In genomic region chr2:136744683-136745326, GRCm38 (mm10) we compare ENCODE assay signal across 14 mouse cellular contexts. TPM values are rescaled to one million over a fixed set of nuclear protein-coding genes. Genes with fewer than 3 reads are reported as not detected.
A peak's percentile ranks its signal among the peaks of the same experiment; 100 is the strongest.
DNase-seq lines count a peak whose midpoint lies in the region; ATAC-seq and TF ChIP-seq lines count a peak whose summit lies in the region.
"Had no signal": no experiment of that assay in that cellular context is flagged by ENCODE, and none has a peak within 500 bp of the region (broad histone marks: within the 10 kb centered on the region; RNA-seq: fewer than 3 reads in every experiment).

No protein-coding gene starts in this region.

- H3K36me3 ChIP-seq in forebrain, embryonic 12.5 days (replicated peaks), result no peaks in the 10 kb centered on the region
- no peaks in the 10 kb centered on the region for H3K36me3 ChIP-seq in intestine, embryonic 15.5 days
- no peaks in the 10 kb centered on the region for H3K36me3 ChIP-seq in lung, postnatal 0 days (ENCODE audit: insufficient read depth, low read length)

- no peaks in the 10 kb centered on the region for H3K27me3 ChIP-seq in forebrain, embryonic 12.5 days
- no peaks in the 10 kb centered on the region for H3K27me3 ChIP-seq in intestine, embryonic 15.5 days (replicated peaks)
- H3K27me3 ChIP-seq in lung, postnatal 0 days (replicated peaks; ENCODE audit: insufficient read depth, low read length), result no peaks in the 10 kb centered on the region

- H3K4me3 ChIP-seq in forebrain, embryonic 12.5 days (replicated peaks), result no peak overlapping the region
- no peak overlapping the region for H3K4me3 ChIP-seq in intestine, embryonic 15.5 days (replicated peaks)
- no peak overlapping the region for H3K4me3 ChIP-seq in lung, postnatal 0 days (ENCODE audit: low read depth, low read length)
- H3K4me3 ChIP-seq: heart, adult 2 months had no signal

- H3K4me2 ChIP-seq in forebrain, embryonic 12.5 days, result no peak overlapping the region
- no peak overlapping the region for H3K4me2 ChIP-seq in intestine, embryonic 15.5 days (replicated peaks)
- H3K4me2 ChIP-seq in lung, postnatal 0 days (replicated peaks; ENCODE audit: low read depth, low read length), result no peak overlapping the region

- peak; percentile 26 for DNase-seq in layer of hippocampus, adult 11-12 months (ENCODE audit: low spot score)
- no peak for DNase-seq in layer of hippocampus, postnatal 36 days
- DNase-seq in retina, postnatal 7 days (ENCODE audit: low read depth, low spot score), result peak; percentile 33
- no peak for DNase-seq in lung, postnatal 0 days (ENCODE audit: low spot score)
- no peak for DNase-seq in thymus, postnatal 0 days (ENCODE audit: low spot score)
- DNase-seq: heart, adult 2 months; kidney, adult 8-10 months; lung, postnatal 10 days had no signal

- TF ChIP-seq EP300 in lung, postnatal 0 days (IDR thresholded peaks at IDR 0.05), result no peak

- WGBS in forebrain, embryonic 12.5 days, result 70% methylated on average over 2 of the region's 2 CpGs
- 89% methylated on average over 2 of the region's 2 CpGs for WGBS in intestine, embryonic 15.5 days
- WGBS in lung, postnatal 0 days, result 81% methylated on average over 2 of the region's 2 CpGs

- peak overlapping the region; percentile 64 for H3K27ac ChIP-seq in forebrain, embryonic 12.5 days
- no peak overlapping the region for H3K27ac ChIP-seq in intestine, embryonic 15.5 days
- H3K27ac ChIP-seq in lung, postnatal 0 days (ENCODE audit: low read length), result no peak overlapping the region
- H3K27ac ChIP-seq: heart, adult 2 months had no signal

- H3K9ac ChIP-seq in forebrain, embryonic 12.5 days, result no peak overlapping the region
- H3K9ac ChIP-seq in intestine, embryonic 15.5 days, result no peak overlapping the region
- H3K9ac ChIP-seq in lung, postnatal 0 days (replicated peaks; ENCODE audit: low read depth), result no peak overlapping the region

- peak; percentile 81; the same call in 1 of the 2 replicates for ATAC-seq in forebrain, embryonic 12.5 days (ENCODE audit: low FRiP score)
- ATAC-seq in intestine, embryonic 15.5 days, result peak; percentile 5; the same call in 1 of the 2 replicates
- ATAC-seq in lung, postnatal 0 days, result no peak
- no peak for ATAC-seq in activated CD4-positive, CD25-positive, alpha-beta regulatory T cell, adult 4 months
- ATAC-seq: Patski had no signal

- H3K4me1 ChIP-seq in forebrain, embryonic 12.5 days, result peaks cover 16% of the 10 kb centered on the region
- H3K4me1 ChIP-seq in intestine, embryonic 15.5 days (replicated peaks), result no peaks in the 10 kb centered on the region
- no peaks in the 10 kb centered on the region for H3K4me1 ChIP-seq in lung, postnatal 0 days (ENCODE audit: insufficient read depth, low read depth, low read length)

- H3K9me3 ChIP-seq in forebrain, embryonic 12.5 days, result 0 out of 2 replicates have a peak, but pooled peaks cover 3% of the 10 kb centered on the region
- H3K9me3 ChIP-seq in intestine, embryonic 15.5 days, result no peaks in the 10 kb centered on the region
- H3K9me3 ChIP-seq in lung, postnatal 0 days (ENCODE audit: low read length), result no peaks in the 10 kb centered on the region

- no peak for TF ChIP-seq CTCF in lung, postnatal 0 days (IDR thresholded peaks at IDR 0.05)

RNA-seq across cellular contexts. Expression of gene Snap25, which starts 31.6 kb away (rescaled TPM):
- total RNA-seq in layer of hippocampus, postnatal 36 days (2021), result 1,000 to 10,000 TPM; 1,936 to 2,126 TPM
- polyA plus RNA-seq in forebrain, embryonic 12.5 days (2016; fragmentation: Nextera tagmentation; extraction: Ambion mirVana), result 32.0 and 37.7 TPM in 2 replicates
- polyA plus RNA-seq in intestine, embryonic 15.5 days (2015; fragmentation: Nextera tagmentation; extraction: Ambion mirVana), result 8.0 and 8.7 TPM in 2 replicates
- polyA plus RNA-seq in lung, postnatal 0 days (2015; fragmentation: Nextera tagmentation; extraction: Ambion mirVana), result 0.24 and 0.69 TPM in 2 replicates
- under 1 TPM in 1 of 2 experiments, not detected in 1; 0.26 TPM for polyA plus RNA-seq in activated CD4-positive, CD25-positive, alpha-beta regulatory T cell, adult 4 months (2017; shearing (Covaris generic))
- 0.45 TPM in 1 of 2 replicates, not detected in the other for polyA plus RNA-seq in thymus, postnatal 0 days (2015; fragmentation: Nextera tagmentation; extraction: Ambion mirVana)
- total RNA-seq: neutrophil, adult 5-6 weeks had no signal
- polyA plus RNA-seq: C2C12, Patski had no signal

Comparison
In these comparisons a context has a peak if more than half of its experiments do, and no peak if none do; other contexts are left out.
1. DNase-seq: peak in layer of hippocampus, adult 11-12 months (single experiment) and retina, postnatal 7 days (single experiment); none in layer of hippocampus, postnatal 36 days (0 of 2), lung, postnatal 0 days (single experiment) and thymus, postnatal 0 days (single experiment).
2. ATAC-seq: peak in forebrain, embryonic 12.5 days (single experiment) and intestine, embryonic 15.5 days (single experiment); none in lung, postnatal 0 days (single experiment) and activated CD4-positive, CD25-positive, alpha-beta regulatory T cell, adult 4 months (single experiment).